Mouse (Mus musculus) limb, embryonic 12.5 days (tissue): ENCODE data around the gene Smim5. TPM values are rescaled to one million over a fixed set of nuclear protein-coding genes. Genes with fewer than 3 reads are reported as not detected.

Source experiments
- ATAC-seq: fragments of 200-750 bp; cut with Nextera tagmentation; 2 replicates; pipeline ENCODE4 v1.8.0; 2017; ENCODE audit warnings: low read depth, moderate TSS enrichment; ENCODE audit not compliant: insufficient number of reproducible peaks, insufficient read depth, low FRiP score, low TSS enrichment
- H3K27ac ChIP-seq: fragments of 300-500 bp; sonication (generic); 2 replicates; pipeline ENCODE4 v1.5.1; 2016; ENCODE audit warnings: mild to moderate bottlenecking, moderate library complexity
- H3K27me3 ChIP-seq: fragments of 300-500 bp; sonication (generic); 2 replicates; pipeline ENCODE4 v1.6.1; 2016; ENCODE audit warnings: mild to moderate bottlenecking, moderate library complexity
- H3K36me3 ChIP-seq: fragments of 300-500 bp; sonication (generic); 2 replicates; pipeline ENCODE4 v1.6.1; 2016; ENCODE audit warnings: mild to moderate bottlenecking, moderate library complexity
- H3K4me1 ChIP-seq: fragments of 300-500 bp; sonication (generic); replicated peaks from 2 replicates; pipeline ENCODE4 v1.6.1; 2016
- H3K4me2 ChIP-seq: fragments of 300-500 bp; sonication (generic); 2 replicates; pipeline ENCODE4 v1.6.1; 2016; ENCODE audit warnings: mild to moderate bottlenecking, moderate library complexity
- H3K4me3 ChIP-seq: fragments of 300-500 bp; sonication (generic); replicated peaks from 2 replicates; pipeline ENCODE4 v1.5.1; 2016; ENCODE audit warnings: mild to moderate bottlenecking
- H3K9ac ChIP-seq: fragments of 300-500 bp; sonication (generic); replicated peaks from 2 replicates; pipeline ENCODE4 v1.6.1; 2016; ENCODE audit warnings: mild to moderate bottlenecking, moderate library complexity
- H3K9me3 ChIP-seq: fragments of 300-500 bp; sonication (generic); 2 replicates; pipeline ENCODE4 v1.6.1; 2016; ENCODE audit warnings: mild to moderate bottlenecking, moderate library complexity
- WGBS: fragments of 180-500 bp; shearing (Covaris S2); methylation state at CpG from one replicate; pipeline ENCODE4 v1.1.7; 2016; 5-methylcytosine and 5-hydroxymethylcytosine counted together
- polyA plus RNA-seq: library from polyadenylated mRNA; unstranded; fragments of >200 nt; fragmentation: Nextera tagmentation; extraction: Ambion mirVana; gene quantifications from 2 replicates; pipeline ENCODE4 v1.2.1, GENCODE M21; 2016

Smim5 gene
- polyA plus RNA-seq, 1 experiment from 2014 or later = 3.1 TPM

- WGBS = 73% methylated on average over 10 of the region's 10 CpGs
Observed at GRCm38 (mm10) chr11:115955195-115955858, 55.6 kb downstream of the Smim5 start.

More at GRCm38 (mm10) chr11:115955195-115955858, 55.6 kb downstream of the Smim5 start:
- Histone ChIP-seq H3K9ac (no peak overlapping the region), H3K27me3 (no peaks in the 10 kb centered on the region), H3K27ac (no peak overlapping the region), H3K9me3 (no peaks in the 10 kb centered on the region), H3K36me3 (peaks cover 88% of the 10 kb centered on the region), H3K4me3 (no peak overlapping the region), H3K4me2 (no peak overlapping the region), H3K4me1 (0 out of 2 replicates have a peak, but pooled peaks cover 6% of the 10 kb centered on the region)
- no peak for ATAC-seq

Other genes starting within 250 kb of the Smim5 start
- gene Grb2, start 191.4 kb upstream of the Smim5 start, polyA plus RNA-seq = 109 and 114 TPM in 2 replicates
- 26.5 and 31.9 TPM in 2 replicates for gene Tmem94, start 134.5 kb upstream of the Smim5 start, polyA plus RNA-seq
- 14.9 and 16.2 TPM in 2 replicates for gene Caskin2, start 86.3 kb upstream of the Smim5 start, polyA plus RNA-seq
- 33.2 and 36.1 TPM in 2 replicates for gene Tsen54, start 85.2 kb upstream of the Smim5 start, polyA plus RNA-seq
- gene Llgl2, start 75.9 kb upstream of the Smim5 start, polyA plus RNA-seq = 5.2 and 6.3 TPM in 2 replicates
- gene Myo15b, start 41.6 kb upstream of the Smim5 start, polyA plus RNA-seq = 0.20 TPM in 1 of 2 replicates, not detected in the other
- 1.4 and 2.1 TPM in 2 replicates for gene Smim6, start 12.1 kb downstream of the Smim5 start, polyA plus RNA-seq
- gene Sap30bp, start 33.3 kb downstream of the Smim5 start, polyA plus RNA-seq = 52.5 and 56.9 TPM in 2 replicates
- 24.7 and 30.6 TPM in 2 replicates for gene Recql5, start 33.5 kb downstream of the Smim5 start, polyA plus RNA-seq
- gene Itgb4, start 74.7 kb downstream of the Smim5 start, polyA plus RNA-seq = 3.1 and 3.9 TPM in 2 replicates
- 181 and 182 TPM in 2 replicates for gene Galk1, start 112.8 kb downstream of the Smim5 start, polyA plus RNA-seq
- 2,405 and 2,474 TPM in 2 replicates for gene H3f3b, start 128.0 kb downstream of the Smim5 start, polyA plus RNA-seq
- gene Unk, start 130.4 kb downstream of the Smim5 start, polyA plus RNA-seq = 50.0 and 51.8 TPM in 2 replicates
- gene Unc13d, start 178.0 kb downstream of the Smim5 start, polyA plus RNA-seq = 1.4 and 1.7 TPM in 2 replicates
- 33.2 and 36.6 TPM in 2 replicates for gene Wbp2, start 187.0 kb downstream of the Smim5 start, polyA plus RNA-seq
- gene Trim47, start 227.2 kb downstream of the Smim5 start, polyA plus RNA-seq = 6.0 and 7.9 TPM in 2 replicates
- 2.1 and 3.0 TPM in 2 replicates for gene Trim65, start 231.2 kb downstream of the Smim5 start, polyA plus RNA-seq
- 86.9 and 90.8 TPM in 2 replicates for gene Mrpl38, start 238.9 kb downstream of the Smim5 start, polyA plus RNA-seq